Mouse (Mus musculus) kidney, embryonic 15.5 days (tissue): ENCODE results near the gene Ezh1. TPM values are rescaled to one million over a fixed set of nuclear protein-coding genes. Genes with fewer than 3 reads are reported as not detected.

Source experiments
- ATAC-seq: fragments of 200-750 bp; cut with Nextera tagmentation; replicated peaks from 2 replicates; pipeline ENCODE4 v1.8.0; 2017; ENCODE audit warnings: moderate TSS enrichment; ENCODE audit not compliant: low FRiP score
- H3K27ac ChIP-seq: fragments of 300-500 bp; sonication (generic); 2 replicates; pipeline ENCODE4 v1.5.1; 2015; ENCODE audit warnings: mild to moderate bottlenecking, inconsistent platforms
- H3K27me3 ChIP-seq: fragments of 300-500 bp; sonication (generic); 2 replicates; pipeline ENCODE4 v1.6.1; 2015; ENCODE audit warnings: inconsistent platforms
- H3K36me3 ChIP-seq: fragments of 300-500 bp; sonication (generic); 2 replicates; pipeline ENCODE4 v1.6.1; 2015; ENCODE audit warnings: inconsistent platforms
- H3K4me1 ChIP-seq: fragments of 300-500 bp; sonication (generic); 2 replicates; pipeline ENCODE4 v1.6.1; 2015; ENCODE audit warnings: inconsistent platforms
- H3K4me2 ChIP-seq: fragments of 300-500 bp; sonication (generic); 2 replicates; pipeline ENCODE4 v1.6.1; 2015; ENCODE audit warnings: moderate library complexity, mild to moderate bottlenecking, inconsistent platforms
- H3K4me3 ChIP-seq: fragments of 300-500 bp; sonication (generic); replicated peaks from 2 replicates; pipeline ENCODE4 v1.5.1; 2015; ENCODE audit warnings: mild to moderate bottlenecking, inconsistent platforms
- H3K9ac ChIP-seq: fragments of 300-500 bp; sonication (generic); 2 replicates; pipeline ENCODE4 v1.6.1; 2015; ENCODE audit warnings: mild to moderate bottlenecking, inconsistent platforms
- H3K9me3 ChIP-seq: fragments of 300-500 bp; sonication (generic); replicated peaks from 2 replicates; pipeline ENCODE4 v1.6.1; 2016; ENCODE audit warnings: inconsistent platforms
- WGBS: fragments of 180-500 bp; shearing (Covaris S2); methylation state at CpG from one replicate; pipeline ENCODE4 v1.1.7; 2015; ENCODE audit warnings: mixed read lengths; 5-methylcytosine and 5-hydroxymethylcytosine counted together
- polyA plus RNA-seq: library from polyadenylated mRNA; unstranded; fragments of >200 nt; fragmentation: Nextera tagmentation; extraction: Ambion mirVana; gene quantifications from 2 replicates; pipeline ENCODE4 v1.2.1, GENCODE M21; 2015

The Ezh1 gene
- polyA plus RNA-seq, 1 experiment from 2014 or later, result 27.0 TPM

DNA sequence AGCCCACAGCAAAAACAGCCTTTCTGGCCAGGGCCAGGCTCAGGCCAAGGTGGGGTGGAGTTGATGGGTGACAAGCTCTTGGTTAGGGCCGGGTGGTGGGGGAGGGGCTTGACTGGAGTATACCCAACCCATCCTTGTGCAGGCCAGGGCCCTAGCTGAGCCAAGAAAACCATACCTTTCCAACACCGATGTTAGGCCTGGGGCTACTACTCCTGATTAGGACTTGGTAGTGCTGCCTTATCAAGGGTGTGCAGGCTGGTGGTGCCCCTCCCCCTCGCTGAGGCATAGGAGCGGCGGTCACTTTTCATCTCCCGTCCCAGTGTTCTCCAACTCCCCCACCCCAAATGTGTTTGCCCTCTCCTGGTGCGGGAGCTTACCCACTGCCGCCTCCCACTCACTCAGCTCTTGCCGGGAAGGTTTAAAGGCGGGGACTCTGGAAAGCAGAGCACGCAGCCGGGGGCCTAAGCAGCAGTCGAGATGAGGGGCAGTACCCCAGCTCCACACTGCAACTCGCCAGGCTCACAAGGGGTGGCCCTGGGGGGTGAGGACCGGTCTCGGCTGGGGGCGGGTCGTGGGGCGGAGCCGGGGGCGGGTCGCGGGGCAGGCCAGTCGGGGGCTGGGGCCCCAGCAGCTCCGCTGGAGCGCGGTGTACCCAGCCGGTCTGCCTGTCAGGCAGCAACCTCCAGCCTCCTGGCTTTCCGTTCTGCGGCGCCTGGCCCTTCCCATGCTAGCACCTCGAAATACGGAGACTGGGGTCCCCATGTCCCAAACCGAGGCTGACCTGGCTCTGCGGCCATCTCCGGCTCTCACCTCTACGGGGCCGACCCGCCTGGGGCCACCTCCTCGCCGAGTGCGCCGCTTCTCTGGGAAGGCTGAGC lies 33.9 kb upstream of the Ezh1 start, which contains the start of gene Wnk4:
Gene Wnk4 (plus strand): TSS at position 620 of the 878 bp plus-strand sequence.
- peak within 1 kb of the TSS; percentile 68 for H3K4me3 ChIP-seq
- peak within 1 kb of the TSS; percentile 78 for H3K9ac ChIP-seq
- peak within 1 kb of the TSS; percentile 97 for H3K27ac ChIP-seq
- peak within 1 kb of the TSS; percentile 93 for H3K4me2 ChIP-seq
- ATAC-seq, result peak; percentile 81
- H3K9me3 ChIP-seq, result no peaks in the 10 kb centered on the region
- WGBS, result under 1% methylated on average over 42 of the region's 43 CpGs
- peaks cover 25% of the 10 kb centered on the region for H3K27me3 ChIP-seq
- peaks cover 25% of the 10 kb centered on the region for H3K36me3 ChIP-seq
- peaks cover 76% of the 10 kb centered on the region for H3K4me1 ChIP-seq

GRCm38 (mm10) chr11:101259261-101259712 lies 33.0 kb upstream of the Ezh1 start:
- H3K27me3 ChIP-seq, result peaks cover 17% of the 10 kb centered on the region
- H3K4me2 ChIP-seq, result peak overlapping the region; percentile 93
- H3K27ac ChIP-seq, result peak overlapping the region; percentile 97
- peak overlapping the region; percentile 68 for H3K4me3 ChIP-seq
- H3K36me3 ChIP-seq, result peaks cover 25% of the 10 kb centered on the region
- H3K9ac ChIP-seq, result peak overlapping the region; percentile 78
- H3K9me3 ChIP-seq, result no peaks in the 10 kb centered on the region
- peak; percentile 73 for ATAC-seq
- peaks cover 75% of the 10 kb centered on the region for H3K4me1 ChIP-seq
- 12% methylated on average over 6 of the region's 6 CpGs for WGBS

GRCm38 (mm10) chr11:101255826-101256775 lies 29.8 kb upstream of the Ezh1 start:
- no peak overlapping the region for H3K4me2 ChIP-seq
- H3K36me3 ChIP-seq, result peaks cover 25% of the 10 kb centered on the region
- no peak overlapping the region for H3K27ac ChIP-seq
- 87% methylated on average over 13 of the region's 13 CpGs for WGBS
- no peak for ATAC-seq
- H3K27me3 ChIP-seq, result no peaks in the 10 kb centered on the region
- no peaks in the 10 kb centered on the region for H3K9me3 ChIP-seq
- no peak overlapping the region for H3K9ac ChIP-seq
- peaks cover 64% of the 10 kb centered on the region for H3K4me1 ChIP-seq
- H3K4me3 ChIP-seq, result no peak overlapping the region

GRCm38 (mm10) chr11:101253613-101254389 lies 27.5 kb upstream of the Ezh1 start, which contains the start of gene Vps25:
Vps25 (plus strand) TSS chr11:101253707.
- H3K4me2 ChIP-seq, result peak within 1 kb of the TSS; percentile 91
- peaks cover 25% of the 10 kb centered on the region for H3K36me3 ChIP-seq
- no peaks in the 10 kb centered on the region for H3K27me3 ChIP-seq
- H3K27ac ChIP-seq, result peak within 1 kb of the TSS; percentile 97
- H3K4me1 ChIP-seq, result peaks cover 48% of the 10 kb centered on the region
- H3K4me3 ChIP-seq, result peak within 1 kb of the TSS; percentile 92
- H3K9ac ChIP-seq, result peak within 1 kb of the TSS; percentile 96
- H3K9me3 ChIP-seq, result no peaks in the 10 kb centered on the region
- under 1% methylated on average over 40 of the region's 40 CpGs for WGBS
- peak; percentile 73 for ATAC-seq

GRCm38 (mm10) chr11:101252941-101253340 lies 26.7 kb upstream of the Ezh1 start:
- Histone ChIP-seq H3K4me2 (peak overlapping the region; percentile 91), H3K9ac (peak overlapping the region; percentile 96), H3K4me3 (peak overlapping the region; percentile 92), H3K27ac (peak overlapping the region; percentile 97), H3K36me3 (peaks cover 22% of the 10 kb centered on the region), H3K9me3 (no peaks in the 10 kb centered on the region), H3K27me3 (no peaks in the 10 kb centered on the region), H3K4me1 (peaks cover 46% of the 10 kb centered on the region)
- ATAC-seq, result no peak
- 11% methylated on average over 7 of the region's 7 CpGs for WGBS

DNA sequence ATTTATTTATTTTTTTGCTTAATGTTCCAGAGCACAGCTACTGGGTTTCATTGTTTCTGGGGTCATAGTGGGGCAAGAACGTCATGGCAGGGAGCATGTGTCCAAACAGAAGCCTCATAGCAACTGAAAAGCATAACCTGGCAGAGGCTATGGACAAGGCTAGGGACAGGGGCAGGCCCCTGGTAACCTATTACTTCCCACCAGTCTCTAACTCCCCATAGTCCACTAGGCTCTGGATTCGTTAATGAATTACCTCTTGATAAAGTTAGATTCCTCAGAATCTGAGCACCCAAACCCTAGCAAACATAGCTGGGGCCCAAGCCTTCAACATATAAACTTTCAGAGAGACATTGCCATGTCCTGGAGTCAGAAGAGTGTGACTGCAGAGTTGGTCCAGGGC lies 24.8 kb upstream of the Ezh1 start:
- no peak overlapping the region for H3K9ac ChIP-seq
- no peak overlapping the region for H3K4me3 ChIP-seq
- ATAC-seq, result no peak
- WGBS, result 59% methylated on average over 2 of the region's 2 CpGs
- no peaks in the 10 kb centered on the region for H3K27me3 ChIP-seq
- peak overlapping the region; percentile 62 for H3K27ac ChIP-seq
- H3K36me3 ChIP-seq, result peaks cover 4% of the 10 kb centered on the region
- no peaks in the 10 kb centered on the region for H3K9me3 ChIP-seq
- no peak overlapping the region for H3K4me2 ChIP-seq
- H3K4me1 ChIP-seq, result peaks cover 48% of the 10 kb centered on the region

DNA sequence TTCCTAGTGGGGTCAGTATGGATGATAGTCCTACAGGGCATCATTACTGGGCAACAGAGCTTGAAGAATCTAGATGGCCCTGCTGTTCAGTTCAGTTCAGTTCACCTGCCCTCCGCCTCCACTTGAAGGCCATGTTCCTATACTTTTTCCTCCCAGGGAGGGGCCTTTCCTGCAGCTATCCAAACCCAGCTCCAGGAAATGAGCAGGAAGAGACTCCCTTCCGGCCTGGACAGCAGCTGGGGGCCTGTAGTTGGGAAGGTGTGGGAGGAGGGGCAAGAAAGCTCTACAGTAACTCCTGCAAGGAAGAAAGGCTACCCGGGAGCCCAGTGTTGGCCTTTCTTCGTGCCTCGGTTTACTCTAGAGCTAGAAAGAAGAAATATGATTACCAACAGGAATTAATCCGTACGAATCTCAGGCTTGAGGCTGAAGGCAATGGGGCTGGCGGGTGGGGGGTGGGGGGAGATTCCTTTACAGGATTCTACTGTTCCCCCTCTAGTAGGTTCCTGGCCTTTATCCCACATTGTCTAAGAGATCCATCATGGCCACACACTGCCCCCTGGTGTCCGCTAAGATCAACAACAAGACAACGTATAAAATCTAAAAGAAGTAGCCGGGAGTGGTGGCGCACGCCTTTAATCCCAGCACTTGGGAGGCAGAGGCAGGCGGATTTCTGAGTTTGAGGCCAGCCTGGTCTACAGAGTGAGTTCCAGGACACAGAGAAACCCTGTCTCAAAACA lies 22.2 kb upstream of the Ezh1 start:
- peak; percentile 27; the same call in 1 of the 2 replicates for ATAC-seq
- H3K27me3 ChIP-seq, result no peaks in the 10 kb centered on the region
- peak overlapping the region; percentile 0; the same call in 1 of the 2 replicates for H3K9ac ChIP-seq
- peak overlapping the region; percentile 77 for H3K27ac ChIP-seq
- no peaks in the 10 kb centered on the region for H3K36me3 ChIP-seq
- H3K9me3 ChIP-seq, result no peaks in the 10 kb centered on the region
- peak overlapping the region; percentile 75 for H3K4me2 ChIP-seq
- peak overlapping the region; percentile 57 for H3K4me3 ChIP-seq
- peaks cover 58% of the 10 kb centered on the region for H3K4me1 ChIP-seq
- WGBS, result 21% methylated on average over 14 of the region's 14 CpGs

DNA sequence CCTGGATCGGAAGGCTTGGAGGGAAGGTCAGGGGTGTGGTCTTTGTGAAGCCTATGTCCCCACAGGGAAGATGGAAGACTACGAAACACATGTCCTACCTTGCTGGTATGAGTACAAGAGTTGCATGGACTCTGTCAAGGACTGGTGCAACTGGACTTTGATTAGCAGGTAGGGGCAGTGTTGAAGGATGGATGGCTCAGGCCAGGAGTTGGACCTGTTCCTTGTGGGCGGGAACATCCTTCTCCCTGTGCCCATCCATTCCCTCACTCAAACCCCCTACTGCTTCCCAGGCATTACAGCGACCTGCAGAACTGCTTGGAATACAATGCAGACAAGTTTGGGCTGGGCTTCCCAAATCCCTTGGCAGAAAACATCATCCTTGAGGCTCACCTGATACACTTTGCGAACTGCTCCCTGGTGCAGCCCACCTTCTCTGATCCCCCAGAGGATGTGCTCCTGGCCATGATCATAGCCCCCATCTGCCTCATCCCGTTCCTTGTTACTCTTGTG lies 21.3 kb upstream of the Ezh1 start:
- Histone ChIP-seq H3K27me3 (no peaks in the 10 kb centered on the region), H3K9ac (peak overlapping the region; percentile 0; the same call in 1 of the 2 replicates)
- 82% methylated on average over 6 of the region's 6 CpGs for WGBS

GRCm38 (mm10) chr11:101246702-101247012 lies 20.4 kb upstream of the Ezh1 start:
- no peaks in the 10 kb centered on the region for H3K9me3 ChIP-seq
- WGBS, result 8% methylated on average over 7 of the region's 7 CpGs
- peak overlapping the region; percentile 59 for H3K9ac ChIP-seq
- H3K4me1 ChIP-seq, result peaks cover 47% of the 10 kb centered on the region
- peak overlapping the region; percentile 77 for H3K27ac ChIP-seq
- peak overlapping the region; percentile 57 for H3K4me3 ChIP-seq
- ATAC-seq, result no peak
- peak overlapping the region; percentile 75 for H3K4me2 ChIP-seq
- no peaks in the 10 kb centered on the region for H3K36me3 ChIP-seq
- no peaks in the 10 kb centered on the region for H3K27me3 ChIP-seq

More for the DNA sequence above, 21.3 kb upstream of the Ezh1 start:
- Histone ChIP-seq H3K4me3 (peak overlapping the region; percentile 57), H3K9me3 (no peaks in the 10 kb centered on the region), H3K4me1 (peaks cover 52% of the 10 kb centered on the region), H3K4me2 (peak overlapping the region; percentile 75), H3K36me3 (no peaks in the 10 kb centered on the region), H3K27ac (peak overlapping the region; percentile 77)
- ATAC-seq, result no peak

DNA sequence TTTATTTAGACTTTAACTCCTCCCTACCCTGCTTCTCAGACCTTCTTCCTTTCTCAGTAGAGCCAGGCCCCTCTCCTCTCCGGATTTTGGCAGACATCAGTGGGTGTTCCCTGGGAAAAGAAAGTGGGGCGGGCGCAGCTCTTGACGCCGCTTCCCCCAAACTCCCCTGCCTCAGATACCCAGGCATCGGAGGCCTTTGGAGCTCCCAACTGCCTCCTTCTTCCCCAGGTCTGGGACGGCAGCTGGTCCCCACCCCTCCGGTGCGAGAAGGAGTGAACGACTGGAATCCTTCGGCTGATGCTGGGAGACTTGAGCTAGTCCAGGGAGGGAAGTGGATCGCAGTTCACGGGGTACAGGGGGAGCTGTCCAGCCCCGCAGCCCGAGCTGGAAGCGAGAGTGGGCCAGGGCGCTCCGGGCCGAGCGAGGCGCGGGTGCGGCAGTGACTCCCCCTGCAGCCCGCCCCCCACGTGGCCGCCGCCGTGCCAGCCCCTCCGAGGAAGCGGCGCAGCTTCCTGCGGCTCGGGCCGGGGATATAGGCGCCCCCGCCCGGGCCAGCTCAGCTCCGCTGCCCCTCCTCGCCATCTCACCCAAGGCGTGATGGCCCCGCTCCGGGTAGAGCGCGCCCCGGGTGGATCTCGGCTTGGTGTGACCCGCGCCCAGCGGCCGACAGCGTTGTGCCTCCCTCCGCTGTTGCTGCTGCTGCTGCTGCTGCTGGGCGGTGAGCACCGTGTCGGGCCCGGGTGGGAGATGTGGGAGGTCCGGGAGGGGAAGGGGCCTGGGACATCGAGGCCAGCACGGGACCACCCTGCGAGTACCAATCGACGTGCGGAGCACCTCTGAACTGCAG lies 19.8 kb upstream of the Ezh1 start, which contains the start of gene Ramp2:
Gene Ramp2 (plus strand): TSS at position 174 of the 847 bp plus-strand sequence.
- H3K9me3 ChIP-seq, result no peaks in the 10 kb centered on the region
- peak within 1 kb of the TSS; percentile 59 for H3K9ac ChIP-seq
- H3K27me3 ChIP-seq, result no peaks in the 10 kb centered on the region
- H3K4me2 ChIP-seq, result peak within 1 kb of the TSS; percentile 75
- ATAC-seq, result peak; percentile 58
- under 1% methylated on average over 63 of the region's 63 CpGs for WGBS
- H3K4me1 ChIP-seq, result peaks cover 42% of the 10 kb centered on the region
- peak within 1 kb of the TSS; percentile 77 for H3K27ac ChIP-seq
- peak within 1 kb of the TSS; percentile 57 for H3K4me3 ChIP-seq
- no peaks in the 10 kb centered on the region for H3K36me3 ChIP-seq
